ENCODE assay signal across 8 mouse cellular contexts in the genomic region with DNA sequence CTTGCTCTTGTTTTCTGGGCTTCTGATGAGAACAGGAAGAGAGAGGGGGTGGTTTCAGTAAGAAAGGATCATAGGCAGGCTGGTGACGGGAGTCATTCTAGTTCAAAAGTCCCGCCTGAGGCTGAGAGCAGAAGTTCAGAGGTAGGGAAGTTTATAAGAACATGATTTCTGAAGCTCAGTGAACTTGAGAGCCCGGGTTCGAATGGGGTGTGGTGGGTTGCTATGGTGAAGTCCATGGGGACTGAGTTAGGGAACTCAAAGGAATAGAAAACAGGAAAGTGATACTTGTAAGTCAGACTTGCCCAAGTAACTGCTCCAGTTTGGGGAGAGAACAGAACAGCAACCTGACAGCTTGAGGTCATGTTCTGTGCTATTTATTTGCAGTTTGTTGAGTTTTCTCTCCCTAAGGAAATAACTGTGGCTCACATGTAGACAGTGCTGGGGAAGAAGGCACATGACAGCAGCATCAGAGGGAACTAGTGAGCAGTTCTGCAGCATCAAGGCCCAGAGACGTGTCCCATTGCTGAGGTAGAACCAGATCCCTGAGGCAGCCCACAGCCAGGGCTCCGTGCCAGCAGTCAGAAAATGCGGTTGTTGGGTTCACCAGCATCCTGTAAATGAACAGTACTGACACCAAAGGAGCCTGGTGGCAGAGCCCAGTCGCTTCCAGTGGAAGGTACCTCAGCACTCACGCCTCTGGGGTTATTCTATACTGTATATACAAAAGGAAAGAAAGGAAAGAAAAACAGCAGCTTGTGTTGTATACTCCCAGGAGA. TPM values are rescaled to one million over a fixed set of nuclear protein-coding genes. Genes with fewer than 3 reads are reported as not detected.
A peak's percentile ranks its signal among the peaks of the same experiment; 100 is the strongest.
DNase-seq lines count a peak whose midpoint lies in the region; ATAC-seq and TF ChIP-seq lines count a peak whose summit lies in the region.

No protein-coding gene starts in this region.

- H3K27me3 ChIP-seq in Patski: no peaks in the 10 kb centered on the region

- POLR2A ChIA-PET in Patski (lab: Charles Lee): no interaction called here

- CTCF ChIA-PET in Patski (lab: Charles Lee): interaction anchor here (1.0 to 1.3 kb wide), 2 partner anchors 22 to 45 kb away, joined by 3 to 4 read pairs; no protein-coding TSS in a partner anchor

- peaks cover 23% of the 10 kb centered on the region for H3K4me1 ChIP-seq in olfactory bulb, adult 2 months (ENCODE audit: control insufficient read depth, insufficient read depth, low read length)

- peak; percentile 55 for ATAC-seq in Patski

- in situ Hi-C loops in Patski (cut with MboI; ENCODE audit: low pct_unique_long_range_greater_than_20kb): no loop called here

- 38% methylated on average over 9 of the region's 9 CpGs for WGBS in olfactory bulb, adult 2 months

- TF ChIP-seq CTCF in layer of hippocampus, adult 2 months (conservative IDR thresholded peaks at IDR 0.05): no peak
- no peak for TF ChIP-seq CTCF in Patski (IDR thresholded peaks at IDR 0.05)
- no peak for TF ChIP-seq CTCF in olfactory bulb, adult 2 months (IDR thresholded peaks at IDR 0.05; ENCODE audit: insufficient read depth, low read depth, low read length)

- H3K27ac ChIP-seq in layer of hippocampus, adult 2 months: peak overlapping the region; percentile 48; the same call in 1 of the 2 replicates
- H3K27ac ChIP-seq in olfactory bulb, adult 2 months (ENCODE audit: insufficient read depth, low read depth, low read length): peak overlapping the region; percentile 14; the same call in 1 of the 2 replicates

- no peak overlapping the region for H3K4me3 ChIP-seq in layer of hippocampus, adult 2 months
- H3K4me3 ChIP-seq in olfactory bulb, adult 2 months (ENCODE audit: insufficient read depth, low read depth, low read length): no peak overlapping the region

- peak in 1 of 2 experiments; percentile 34 for DNase-seq in layer of hippocampus, adult 2 months (ENCODE audit: low spot score in 2 of 2)
- DNase-seq in layer of hippocampus, adult 9-10 months (ENCODE audit: low spot score): no peak
- no peak for DNase-seq in Patski (ENCODE audit: low read depth, low spot score)
- peak; percentile 75 to 84 for DNase-seq in cerebellum, postnatal 25 days
- peak; percentile 68 for DNase-seq in induced T-regulatory cell, adult 2 months (ENCODE audit: low read depth)
- DNase-seq in left cerebral cortex, adult 8-10 months (ENCODE audit: low spot score in 2 of 2): no peak
- no peak for DNase-seq in spleen, postnatal 4 days (ENCODE audit: low spot score in 2 of 2)

- no peak for TF ChIP-seq POLR2A in olfactory bulb, adult 2 months (IDR thresholded peaks at IDR 0.05; ENCODE audit: insufficient read depth, low read depth, low read length)

RNA-seq across cellular contexts. Expression of gene Fyn, which starts 52.4 kb away (rescaled TPM):
- 100 to 1,000 TPM; 127 to 130 TPM for total RNA-seq in layer of hippocampus, adult 2 months (2021)
- polyA plus RNA-seq in Patski (2021): 64.4 TPM
- 322 TPM in 1 of 2 replicates, not detected in the other for polyA plus RNA-seq in olfactory bulb, adult 2 months (2012; ENCODE audit: insufficient read depth, insufficient read length, low replicate concordance, missing spikeins)
- total RNA-seq in left cerebral cortex, adult 8-10 months (2022): 100 to 1,000 TPM; 100 to 111 (median 108) TPM

Comparison
In these comparisons a context has a peak if more than half of its experiments do, and no peak if none do; other contexts are left out.
1. DNase-seq: peak in cerebellum, postnatal 25 days (2 of 2) and induced T-regulatory cell, adult 2 months (single experiment); none in layer of hippocampus, adult 9-10 months (single experiment), Patski (single experiment), left cerebral cortex, adult 8-10 months (0 of 2) and spleen, postnatal 4 days (0 of 2).